Mouse (Mus musculus): ENCODE measurements around the gene Cox6a2. TPM values are rescaled to one million over a fixed set of nuclear protein-coding genes. Genes with fewer than 3 reads are reported as not detected.
A peak's percentile ranks its signal among the peaks of the same experiment; 100 is the strongest.

The Cox6a2 gene
- polyA plus RNA-seq, 1 experiment from 2014 or later, result 1,008 TPM

- Histone ChIP-seq H3K9me3 (ENCODE audit: control insufficient read depth, low read length) (no peaks in the 10 kb centered on the region), H3K36me3 (ENCODE audit: control insufficient read depth, insufficient read depth, low read length) (peaks cover 70% of the 10 kb centered on the region), H3K27ac (replicated peaks in 1 of 2; ENCODE audit: control insufficient read depth in 1 of 2, insufficient read depth in 1 of 2, low read depth in 2 of 2, low read length in 2 of 2) (peak overlapping the region; percentile 96 to 99), H3K27me3 (ENCODE audit: control insufficient read depth, insufficient read depth, low read length) (no peaks in the 10 kb centered on the region), H3K4me1 (ENCODE audit: control insufficient read depth in 2 of 2, insufficient read depth in 2 of 2, low read length in 2 of 2) (peaks cover 18 to 27% of the 10 kb centered on the region in 2 experiments), H3K9ac (ENCODE audit: low read length) (peak overlapping the region; percentile 92), H3K4me2 (ENCODE audit: low read length) (peak overlapping the region; percentile 80), H3K4me3 (ENCODE audit: control insufficient read depth in 1 of 2, insufficient read depth in 1 of 2, low read depth in 1 of 2, low read length in 2 of 2) (peak overlapping the region; percentile 78 to 97)
- 2% methylated on average over 13 of the region's 13 CpGs for WGBS
- ATAC-seq (ENCODE audit: insufficient number of reproducible peaks, insufficient read depth, low FRiP score, low read depth), result peak; percentile 71
Observed at GRCm38 (mm10) chr7:128247443-128247842, 41.3 kb upstream of the Cox6a2 start.

GRCm38 (mm10) chr7:128246496-128247391, 40.6 kb upstream of the Cox6a2 start, which contains the start of gene Tgfb1i1:
TSS of gene Tgfb1i1 (plus strand) at chr7:128246812.
- Histone ChIP-seq H3K27ac (replicated peaks in 1 of 2; ENCODE audit: control insufficient read depth in 1 of 2, insufficient read depth in 1 of 2, low read depth in 2 of 2, low read length in 2 of 2) (peak within 1 kb of the TSS; percentile 96 to 99), H3K9ac (ENCODE audit: low read length) (peak within 1 kb of the TSS; percentile 92), H3K4me1 (ENCODE audit: control insufficient read depth in 2 of 2, insufficient read depth in 2 of 2, low read length in 2 of 2) (peaks cover 18 to 27% of the 10 kb centered on the region in 2 experiments), H3K9me3 (ENCODE audit: control insufficient read depth, low read length) (no peaks in the 10 kb centered on the region), H3K4me3 (ENCODE audit: control insufficient read depth in 1 of 2, insufficient read depth in 1 of 2, low read depth in 1 of 2, low read length in 2 of 2) (peak within 1 kb of the TSS; percentile 78 to 97), H3K4me2 (ENCODE audit: low read length) (peak within 1 kb of the TSS; percentile 80), H3K27me3 (ENCODE audit: control insufficient read depth, insufficient read depth, low read length) (no peaks in the 10 kb centered on the region), H3K36me3 (ENCODE audit: control insufficient read depth, insufficient read depth, low read length) (peaks cover 70% of the 10 kb centered on the region)
- peak; percentile 85 for ATAC-seq (ENCODE audit: insufficient number of reproducible peaks, insufficient read depth, low FRiP score, low read depth)
- WGBS, result 2% methylated on average over 28 of the region's 30 CpGs

- WGBS, result 84% methylated on average over 4 of the region's 4 CpGs
- Histone ChIP-seq H3K4me1 (ENCODE audit: control insufficient read depth in 2 of 2, insufficient read depth in 2 of 2, low read length in 2 of 2) (peaks cover 18 to 27% of the 10 kb centered on the region in 2 experiments), H3K9ac (ENCODE audit: low read length) (peak overlapping the region; percentile 92; the same call in 1 of the 2 replicates), H3K4me3 (ENCODE audit: control insufficient read depth in 1 of 2, insufficient read depth in 1 of 2, low read depth in 1 of 2, low read length in 2 of 2) (no peak overlapping the region), H3K27ac (replicated peaks in 1 of 2; ENCODE audit: control insufficient read depth in 1 of 2, insufficient read depth in 1 of 2, low read depth in 2 of 2, low read length in 2 of 2) (peak overlapping the region; percentile 96 to 97), H3K4me2 (ENCODE audit: low read length) (peak overlapping the region; percentile 80; the same call in 1 of the 2 replicates), H3K36me3 (ENCODE audit: control insufficient read depth, insufficient read depth, low read length) (peaks cover 70% of the 10 kb centered on the region), H3K27me3 (ENCODE audit: control insufficient read depth, insufficient read depth, low read length) (no peaks in the 10 kb centered on the region), H3K9me3 (ENCODE audit: control insufficient read depth, low read length) (no peaks in the 10 kb centered on the region)
- ATAC-seq (ENCODE audit: insufficient number of reproducible peaks, insufficient read depth, low FRiP score, low read depth), result no peak
Observed at GRCm38 (mm10) chr7:128245547-128245946, 39.4 kb upstream of the Cox6a2 start.

- WGBS, result 87% methylated on average over 18 of the region's 18 CpGs
- Histone ChIP-seq H3K27me3 (ENCODE audit: control insufficient read depth, insufficient read depth, low read length) (no peaks in the 10 kb centered on the region), H3K36me3 (ENCODE audit: control insufficient read depth, insufficient read depth, low read length) (peaks cover 68% of the 10 kb centered on the region), H3K4me3 (ENCODE audit: control insufficient read depth in 1 of 2, insufficient read depth in 1 of 2, low read depth in 1 of 2, low read length in 2 of 2) (no peak overlapping the region), H3K4me1 (ENCODE audit: control insufficient read depth in 2 of 2, insufficient read depth in 2 of 2, low read length in 2 of 2) (peaks cover 18 to 27% of the 10 kb centered on the region in 2 experiments), H3K9ac (ENCODE audit: low read length) (no peak overlapping the region; the same call in 1 of the 2 replicates), H3K27ac (replicated peaks in 1 of 2; ENCODE audit: control insufficient read depth in 1 of 2, insufficient read depth in 1 of 2, low read depth in 2 of 2, low read length in 2 of 2) (no peak overlapping the region), H3K9me3 (ENCODE audit: control insufficient read depth, low read length) (no peaks in the 10 kb centered on the region), H3K4me2 (ENCODE audit: low read length) (no peak overlapping the region)
- no peak for ATAC-seq (ENCODE audit: insufficient number of reproducible peaks, insufficient read depth, low FRiP score, low read depth)
Observed at GRCm38 (mm10) chr7:128244410-128245025, 38.3 kb upstream of the Cox6a2 start.

GRCm38 (mm10) chr7:128243921-128244320, 37.7 kb upstream of the Cox6a2 start:
- Histone ChIP-seq H3K4me3 (ENCODE audit: control insufficient read depth in 1 of 2, insufficient read depth in 1 of 2, low read depth in 1 of 2, low read length in 2 of 2) (no peak overlapping the region), H3K9ac (ENCODE audit: low read length) (no peak overlapping the region), H3K27me3 (ENCODE audit: control insufficient read depth, insufficient read depth, low read length) (no peaks in the 10 kb centered on the region), H3K27ac (replicated peaks in 1 of 2; ENCODE audit: control insufficient read depth in 1 of 2, insufficient read depth in 1 of 2, low read depth in 2 of 2, low read length in 2 of 2) (no peak overlapping the region), H3K9me3 (ENCODE audit: control insufficient read depth, low read length) (no peaks in the 10 kb centered on the region), H3K36me3 (ENCODE audit: control insufficient read depth, insufficient read depth, low read length) (peaks cover 62% of the 10 kb centered on the region), H3K4me1 (ENCODE audit: control insufficient read depth in 2 of 2, insufficient read depth in 2 of 2, low read length in 2 of 2) (peaks cover 16 to 26% of the 10 kb centered on the region in 2 experiments), H3K4me2 (ENCODE audit: low read length) (no peak overlapping the region)
- 77% methylated on average over 10 of the region's 10 CpGs for WGBS
- no peak for ATAC-seq (ENCODE audit: insufficient number of reproducible peaks, insufficient read depth, low FRiP score, low read depth)

GRCm38 (mm10) chr7:128242331-128242730, 36.1 kb upstream of the Cox6a2 start:
- 94% methylated on average over 16 of the region's 16 CpGs for WGBS
- H3K9ac ChIP-seq (ENCODE audit: low read length), result no peak overlapping the region
- no peaks in the 10 kb centered on the region for H3K9me3 ChIP-seq (ENCODE audit: control insufficient read depth, low read length)
- no peak overlapping the region for H3K4me3 ChIP-seq (ENCODE audit: control insufficient read depth in 1 of 2, insufficient read depth in 1 of 2, low read depth in 1 of 2, low read length in 2 of 2)
- no peak overlapping the region for H3K27ac ChIP-seq (replicated peaks in 1 of 2; ENCODE audit: control insufficient read depth in 1 of 2, insufficient read depth in 1 of 2, low read depth in 2 of 2, low read length in 2 of 2)
- peaks cover 52% of the 10 kb centered on the region for H3K36me3 ChIP-seq (ENCODE audit: control insufficient read depth, insufficient read depth, low read length)
- no peak overlapping the region for H3K4me2 ChIP-seq (ENCODE audit: low read length)
- peaks cover 10 to 18% of the 10 kb centered on the region in 2 experiments for H3K4me1 ChIP-seq (ENCODE audit: control insufficient read depth in 2 of 2, insufficient read depth in 2 of 2, low read length in 2 of 2)
- ATAC-seq (ENCODE audit: insufficient number of reproducible peaks, insufficient read depth, low FRiP score, low read depth), result no peak
- H3K27me3 ChIP-seq (ENCODE audit: control insufficient read depth, insufficient read depth, low read length), result no peaks in the 10 kb centered on the region

- ATAC-seq (ENCODE audit: insufficient number of reproducible peaks, insufficient read depth, low FRiP score, low read depth), result no peak
- no peak overlapping the region for H3K4me3 ChIP-seq (ENCODE audit: control insufficient read depth in 1 of 2, insufficient read depth in 1 of 2, low read depth in 1 of 2, low read length in 2 of 2)
- peaks cover 63% of the 10 kb centered on the region for H3K36me3 ChIP-seq (ENCODE audit: control insufficient read depth, insufficient read depth, low read length)
- WGBS, result 92% methylated on average over 27 of the region's 27 CpGs
- H3K27ac ChIP-seq (replicated peaks in 1 of 2; ENCODE audit: control insufficient read depth in 1 of 2, insufficient read depth in 1 of 2, low read depth in 2 of 2, low read length in 2 of 2), result no peak overlapping the region
- no peaks in the 10 kb centered on the region for H3K9me3 ChIP-seq (ENCODE audit: control insufficient read depth, low read length)
- H3K27me3 ChIP-seq (ENCODE audit: control insufficient read depth, insufficient read depth, low read length), result no peaks in the 10 kb centered on the region
- no peak overlapping the region for H3K4me2 ChIP-seq (ENCODE audit: low read length)
- no peak overlapping the region for H3K9ac ChIP-seq (ENCODE audit: low read length)
- H3K4me1 ChIP-seq (ENCODE audit: control insufficient read depth in 2 of 2, insufficient read depth in 2 of 2, low read length in 2 of 2), result peaks cover 6 to 14% of the 10 kb centered on the region in 2 experiments
Observed at GRCm38 (mm10) chr7:128240131-128240784, 34.1 kb upstream of the Cox6a2 start.
